Mouse (Mus musculus) neural tube, embryonic 10.5 days (tissue): ENCODE data around the gene Selenoh.

Source experiments
- DNase-seq: peaks from one replicate; pipeline ENCODE4 v3.0.0-alpha.2; 2017; ENCODE audit warnings: low spot score; ENCODE audit errors: extremely low spot score

The Selenoh gene

DNA sequence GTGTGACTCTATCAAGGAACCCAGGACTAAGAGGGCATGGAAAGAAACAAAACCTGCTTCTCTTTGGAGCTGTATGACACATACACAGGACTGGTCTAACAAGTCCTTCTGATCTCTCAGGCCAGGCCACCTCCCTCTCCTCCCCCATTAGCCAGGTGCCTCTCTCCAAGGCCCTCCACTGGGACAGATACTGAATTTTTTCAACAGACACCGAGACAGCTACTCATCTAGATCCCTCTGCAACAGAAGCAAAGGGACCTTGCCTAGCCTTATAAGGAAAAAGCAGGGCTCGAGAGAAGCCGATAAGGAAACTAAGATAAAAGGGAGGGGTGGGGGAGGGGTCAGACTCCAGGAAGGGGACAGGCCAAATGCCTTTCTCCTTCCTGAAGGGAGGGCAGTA, 37.6 kb downstream of the Selenoh start:
- no peak for DNase-seq

DNA sequence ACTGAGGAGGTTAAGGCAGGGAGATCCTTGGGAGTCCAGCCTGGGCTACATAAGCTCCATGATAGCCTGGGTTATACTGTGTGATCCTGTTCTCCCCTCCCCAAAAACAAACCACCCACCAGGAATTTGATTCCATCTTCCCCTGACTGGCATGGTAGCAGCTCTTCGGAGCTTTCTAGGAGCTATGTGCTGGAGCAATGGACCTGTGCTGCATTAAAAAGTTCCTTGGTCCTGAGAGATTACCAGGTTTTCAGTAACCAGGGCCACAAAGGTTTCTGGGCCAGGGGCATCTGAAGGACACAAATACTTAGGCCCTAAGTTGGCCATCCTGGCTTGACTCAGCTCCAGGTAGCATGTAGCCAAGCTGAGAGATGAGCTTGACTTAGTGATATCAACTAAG, 38.6 kb downstream of the Selenoh start:
- DNase-seq: no peak

- no peak for DNase-seq
Observed at GRCm38 (mm10) chr2:84627036-84627435, 43.5 kb downstream of the Selenoh start.

GRCm38 (mm10) chr2:84626366-84626975, 44.1 kb downstream of the Selenoh start:
- DNase-seq: no peak

- DNase-seq: no peak
Observed at GRCm38 (mm10) chr2:84624201-84624600, 46.4 kb downstream of the Selenoh start.

DNA sequence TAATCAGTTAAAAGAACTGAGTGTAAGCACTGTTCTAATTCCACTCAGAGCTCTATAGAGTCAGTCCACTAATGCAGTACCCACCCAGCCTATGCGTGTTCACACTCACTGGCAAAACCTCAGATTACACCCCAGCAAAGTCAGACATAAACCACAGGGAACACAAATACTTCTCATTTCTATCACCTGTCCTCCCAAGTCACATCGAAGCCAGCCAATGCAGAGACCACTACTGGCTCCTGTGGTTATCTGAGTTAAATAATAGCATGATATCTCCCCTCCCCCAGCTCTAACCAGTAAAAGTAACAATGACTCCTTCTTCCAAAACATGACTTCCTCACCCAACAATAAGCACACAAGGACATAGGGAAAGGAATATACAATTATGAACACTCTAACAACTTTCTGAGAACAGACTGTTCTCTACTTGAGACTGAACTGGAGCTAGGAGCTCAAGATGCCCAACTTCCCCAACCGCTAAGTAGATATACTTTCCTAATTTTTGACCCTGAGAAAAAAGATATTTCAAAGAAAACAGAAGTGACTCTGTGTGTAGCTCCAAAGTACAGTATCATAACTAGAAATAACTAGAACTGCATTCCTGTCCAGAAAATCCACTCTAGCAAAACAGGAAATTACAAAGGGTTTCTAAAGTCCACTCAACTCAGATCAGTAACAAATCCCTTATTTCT, 47.0 kb downstream of the Selenoh start:
- no peak for DNase-seq

DNA sequence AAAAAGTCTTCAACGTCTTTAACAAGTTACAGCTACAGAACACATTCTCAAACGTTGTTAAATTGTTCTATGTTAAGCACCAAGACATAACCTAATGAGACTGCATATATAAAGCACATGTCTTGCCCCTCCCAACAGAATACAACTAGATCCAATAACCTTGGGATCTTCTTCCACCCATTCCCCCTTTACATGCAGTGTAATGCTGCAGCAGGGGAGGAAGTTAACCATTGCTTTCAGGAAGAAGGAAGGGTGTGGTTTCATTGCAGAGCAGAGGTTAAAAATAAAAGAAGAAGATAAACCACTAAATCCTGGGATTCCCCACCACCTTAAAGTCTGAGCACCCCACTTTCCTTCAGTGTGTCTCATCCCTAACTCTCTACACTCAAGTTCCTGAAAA, 47.9 kb downstream of the Selenoh start:
- DNase-seq: no peak

GRCm38 (mm10) chr2:84619646-84620340, 50.8 kb downstream of the Selenoh start:
- DNase-seq: no peak
